Mouse (Mus musculus): ENCODE measurements around the gene Clstn1.
A peak's percentile ranks its signal among the peaks of the same experiment; 100 is the strongest.

GRCm38 (mm10) chr4:149549221-149549925, 36.9 kb upstream of the Clstn1 start:
- TF ChIP-seq CTCF (IDR thresholded peaks at IDR 0.05; ENCODE audit: borderline replicate concordance, extremely low read depth, insufficient read depth, insufficient read length) (peak; percentile 87), POLR2A (IDR thresholded peaks at IDR 0.05; ENCODE audit: borderline replicate concordance, extremely low read depth, insufficient read depth, insufficient read length, poor library complexity, severe bottlenecking) (no peak)

All from brain, embryonic 14.5 days (tissue).